Mouse (Mus musculus): ENCODE data around the gene Rab11fip4.

The Rab11fip4 gene

DNA sequence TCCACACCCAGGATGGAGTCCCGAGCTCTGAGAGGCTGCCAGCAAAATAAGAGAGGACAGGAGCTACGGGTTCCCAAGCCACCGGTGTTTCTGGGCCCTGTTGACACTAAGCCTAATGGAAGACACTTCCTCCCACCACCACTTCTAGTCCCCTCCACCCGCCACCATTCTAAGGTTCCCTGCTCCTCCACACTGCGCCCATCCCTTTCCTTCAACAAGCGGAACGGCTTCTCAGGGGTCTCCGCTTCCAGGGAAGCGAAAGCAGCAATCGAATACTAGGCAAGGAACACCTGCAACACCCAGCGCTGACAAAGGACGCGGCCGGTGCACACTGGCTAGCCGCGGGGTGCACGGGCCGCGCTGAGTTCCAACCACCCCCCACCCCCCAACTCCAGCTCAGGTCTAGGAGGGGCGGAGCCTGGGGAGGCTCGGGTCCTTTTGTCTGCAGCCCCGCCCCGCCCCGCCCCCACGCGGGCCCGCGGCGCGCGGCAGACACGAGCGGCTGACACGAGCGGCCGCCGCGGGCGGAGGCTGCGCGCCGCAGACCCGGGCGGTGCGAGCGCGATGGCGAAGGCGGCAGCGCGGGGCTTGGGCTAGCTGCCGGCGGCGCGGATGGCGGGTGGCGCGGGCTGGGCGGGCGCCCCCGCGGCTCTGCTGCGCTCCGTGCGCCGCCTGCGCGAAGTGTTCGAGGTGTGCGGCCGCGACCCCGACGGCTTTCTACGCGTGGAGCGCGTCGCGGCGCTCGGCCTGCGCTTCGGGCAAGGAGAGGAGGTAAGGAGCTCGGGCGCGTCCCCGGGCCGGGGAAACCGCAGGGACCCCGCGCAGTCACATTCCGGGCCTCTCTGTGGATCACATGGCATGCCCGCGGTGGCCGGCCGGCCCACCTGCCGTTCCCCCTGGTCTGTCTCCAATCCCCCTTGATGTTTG, at the start of gene Rab11fip4:
Rab11fip4 (plus strand) TSS at position 549 of the 927 bp plus-strand sequence.
- peak; percentile 22 to 58 for DNase-seq (ENCODE audit: inconsistent age in 2 of 2, low spot score in 1 of 2)

DNA sequence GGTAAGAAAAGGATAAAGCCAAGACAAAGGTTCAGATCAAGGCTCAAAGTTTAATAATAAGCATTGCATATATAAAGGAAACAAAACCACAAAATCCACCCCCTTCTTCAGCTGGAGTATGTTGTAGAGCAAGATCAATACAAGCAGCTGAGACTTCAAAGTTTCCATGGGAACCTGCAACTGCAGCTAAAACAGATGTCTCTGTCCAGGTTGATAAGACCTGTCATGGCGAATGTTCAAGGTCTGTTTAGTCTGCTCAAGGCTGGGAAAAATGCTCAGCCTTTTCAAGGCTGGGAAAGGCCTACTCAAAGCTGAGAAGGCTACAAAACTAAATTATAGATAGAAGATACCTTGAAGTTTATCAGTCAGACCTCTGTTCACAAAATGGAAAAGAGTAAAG, 38.4 kb upstream of the Rab11fip4 start:
- DNase-seq (ENCODE audit: inconsistent age in 2 of 2, low spot score in 1 of 2): peak; percentile 13 to 63

DNA sequence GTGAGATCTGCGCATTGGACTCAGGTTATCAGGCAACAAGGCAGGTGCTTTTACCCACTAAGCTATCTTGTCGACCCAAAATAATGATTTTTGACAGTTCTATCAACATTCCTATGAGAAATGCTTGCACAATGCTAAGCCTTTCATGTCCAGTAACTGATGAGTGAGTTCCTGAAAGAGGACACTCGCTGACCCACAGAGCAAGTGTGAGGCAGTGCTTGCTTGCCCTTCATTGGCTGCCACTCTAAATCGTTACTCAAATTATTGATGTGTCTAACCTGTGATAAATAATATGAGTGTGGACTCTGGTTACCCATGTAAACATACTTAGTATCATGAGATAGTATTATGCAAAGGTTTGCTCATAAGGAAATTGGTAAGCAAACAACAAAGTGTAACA, 30.5 kb upstream of the Rab11fip4 start:
- DNase-seq (ENCODE audit: inconsistent age in 2 of 2, low spot score in 1 of 2): no peak

DNA sequence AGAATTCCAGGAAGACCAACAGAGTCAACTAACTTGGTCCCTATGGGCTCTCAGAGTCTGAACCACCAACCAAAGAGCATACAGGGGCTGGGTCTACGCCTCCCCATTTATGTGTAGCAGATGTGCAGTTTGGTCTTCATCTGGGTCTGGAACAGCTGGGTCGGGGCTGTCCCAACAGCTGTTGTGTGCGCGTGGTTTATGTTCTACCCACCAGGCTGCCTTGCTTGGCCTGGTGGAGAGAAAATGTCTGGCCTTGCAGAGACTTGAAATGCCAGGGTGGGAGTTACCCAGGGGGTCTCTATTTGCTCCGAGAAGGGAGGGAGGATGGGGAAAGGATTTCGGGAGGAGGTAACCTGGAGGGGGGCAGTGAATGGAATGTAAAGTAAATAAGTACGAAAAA, 27.5 kb upstream of the Rab11fip4 start:
- DNase-seq (ENCODE audit: inconsistent age in 2 of 2, low spot score in 1 of 2): no peak

DNA sequence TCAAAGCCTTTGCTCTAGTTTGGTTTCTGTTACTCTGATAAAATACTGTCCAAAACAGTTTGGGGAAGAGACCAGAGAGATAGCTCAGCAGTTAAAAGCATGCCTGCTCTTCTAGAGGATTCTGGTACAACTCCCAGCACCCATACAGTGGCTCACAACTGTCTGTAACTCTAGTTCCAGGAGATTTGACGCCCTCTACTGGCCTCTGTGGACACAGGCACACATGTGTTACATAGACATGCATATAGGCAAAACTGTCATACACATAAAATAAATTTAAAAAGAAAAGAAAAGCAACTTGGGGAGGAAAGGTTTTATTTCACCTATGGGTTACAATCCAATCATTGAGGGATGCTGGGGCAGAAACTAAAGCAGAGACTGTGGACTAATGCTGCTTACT, 24.1 kb upstream of the Rab11fip4 start:
- DNase-seq (ENCODE audit: inconsistent age in 2 of 2, low spot score in 1 of 2): no peak

DNA sequence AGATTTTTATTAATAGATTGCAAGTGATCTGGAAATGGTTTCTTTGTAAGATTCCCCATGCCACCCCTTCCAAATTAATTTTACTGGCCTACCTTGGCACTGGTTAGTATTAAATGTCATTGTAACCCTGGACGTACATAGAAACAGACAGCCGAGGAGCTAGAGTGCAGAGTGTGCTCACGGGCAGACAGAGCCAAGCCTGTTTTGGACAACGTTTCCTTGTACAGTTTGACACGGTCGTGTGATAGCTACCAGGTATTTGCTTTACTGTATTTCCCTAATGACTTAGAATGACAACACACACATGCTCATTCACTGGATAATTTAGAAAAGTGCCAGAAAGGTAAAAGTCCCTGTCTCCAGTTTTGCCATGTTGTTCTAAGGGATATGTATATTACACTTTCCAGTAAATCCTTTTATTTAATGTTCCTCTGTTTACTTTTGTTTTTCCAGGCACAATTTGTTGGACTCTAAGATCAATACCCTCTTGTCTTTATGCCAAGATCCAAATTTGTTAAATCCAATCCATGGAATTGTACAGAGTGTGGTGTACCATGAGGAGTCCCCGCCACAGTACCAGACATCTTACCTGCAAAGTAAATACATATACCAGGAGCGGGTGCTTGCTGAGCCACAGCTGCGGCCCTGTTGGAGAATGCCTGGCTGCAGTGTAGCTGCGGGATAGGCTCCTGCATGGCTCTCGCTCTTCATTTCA, 22.7 kb upstream of the Rab11fip4 start:
- no peak for DNase-seq (ENCODE audit: inconsistent age in 2 of 2, low spot score in 1 of 2)

DNA sequence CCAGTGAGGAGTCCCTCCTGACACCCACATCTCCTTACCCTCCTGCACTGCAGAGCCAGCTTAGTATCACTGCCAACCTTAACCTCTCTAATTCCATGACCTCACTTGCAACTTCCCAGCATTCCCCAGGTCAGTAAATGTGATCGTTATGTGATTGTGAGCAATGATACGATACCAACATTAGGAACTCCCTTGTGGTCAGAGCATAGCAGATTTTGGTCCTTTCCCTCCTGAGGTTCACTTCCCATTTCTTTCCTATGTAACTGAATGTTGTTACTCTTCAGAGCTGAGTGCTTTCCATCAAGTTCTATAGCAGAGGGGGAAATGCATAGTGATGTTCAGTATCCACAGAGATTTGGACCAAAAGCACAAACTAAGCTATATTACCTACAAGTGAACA, 20.7 kb upstream of the Rab11fip4 start:
- no peak for DNase-seq (ENCODE audit: inconsistent age in 2 of 2, low spot score in 1 of 2)

DNA sequence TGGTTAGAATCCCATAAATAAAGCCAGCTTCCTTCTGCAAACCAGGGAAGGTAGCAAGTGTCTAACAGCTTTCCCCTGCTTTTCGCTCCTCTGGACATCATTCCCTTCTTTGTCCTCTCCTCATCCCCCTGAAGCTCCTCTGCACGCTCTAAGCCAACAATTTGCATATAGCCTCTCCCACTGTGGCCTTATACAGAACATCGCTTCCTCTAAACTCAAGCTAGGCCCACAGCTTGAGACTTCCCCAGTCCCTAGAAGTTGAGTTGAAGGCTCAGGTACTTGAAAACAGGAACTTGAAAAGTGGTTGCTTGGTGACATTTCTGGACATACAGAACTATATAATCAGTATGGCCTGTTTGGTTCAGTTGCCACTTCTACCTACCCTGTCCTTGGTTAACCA, 17.2 kb upstream of the Rab11fip4 start:
- no peak for DNase-seq (ENCODE audit: inconsistent age in 2 of 2, low spot score in 1 of 2)

DNA sequence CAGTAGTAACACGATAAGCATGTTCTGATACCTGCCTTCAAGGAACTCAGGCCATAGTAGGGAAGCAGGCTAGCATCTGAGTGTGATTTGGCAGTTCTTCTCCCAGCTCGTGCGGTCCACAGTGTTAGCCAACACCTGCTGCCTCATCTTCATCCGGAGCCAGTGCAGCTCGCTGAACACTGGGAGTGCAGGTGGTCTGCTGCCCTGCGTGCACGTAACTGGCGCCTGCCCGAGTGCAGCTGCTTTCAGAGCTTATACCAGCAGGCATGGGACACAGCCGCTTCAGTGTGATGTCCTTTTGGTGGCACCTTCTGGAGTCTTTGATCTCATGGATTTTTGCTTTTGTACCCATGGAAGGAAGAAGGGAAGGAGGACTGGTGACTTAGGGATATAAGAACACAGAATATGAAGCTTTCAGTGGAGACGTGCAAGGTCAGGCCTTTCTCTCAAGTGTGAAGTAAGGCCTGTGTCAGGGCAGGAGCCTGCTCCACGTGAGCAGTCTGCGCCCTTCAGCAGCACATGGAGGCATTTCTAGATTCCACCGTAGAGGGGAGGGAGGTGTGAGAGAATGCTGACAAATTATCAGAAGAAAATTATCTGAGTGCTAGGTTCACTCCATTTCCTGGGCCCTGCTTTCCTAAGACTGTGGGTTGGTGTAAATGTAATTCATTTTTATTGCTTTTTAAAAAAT, 15.5 kb upstream of the Rab11fip4 start:
- DNase-seq (ENCODE audit: inconsistent age in 2 of 2, low spot score in 1 of 2): no peak

DNA sequence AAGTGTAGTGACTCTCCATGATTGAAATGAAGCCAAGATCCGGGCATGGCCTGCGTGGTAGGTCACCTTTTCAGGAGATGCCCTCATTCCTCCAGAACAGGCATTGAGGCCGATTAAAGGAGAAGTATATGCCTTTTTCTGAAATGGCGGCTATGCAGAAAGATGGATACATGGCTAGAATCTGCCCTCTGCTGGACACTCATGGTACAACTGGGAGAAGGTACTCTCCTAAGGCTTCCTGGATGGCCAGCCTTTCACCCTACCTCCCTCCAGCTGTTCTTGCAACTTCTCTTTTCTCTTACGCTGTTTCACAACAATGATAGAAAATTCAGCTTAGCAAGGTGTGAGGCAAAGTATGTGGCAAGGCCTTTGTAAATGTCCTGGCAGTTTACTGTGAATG, 13.3 kb upstream of the Rab11fip4 start:
- peak; percentile 63 to 91 for DNase-seq (ENCODE audit: inconsistent age in 2 of 2, low spot score in 1 of 2)

DNA sequence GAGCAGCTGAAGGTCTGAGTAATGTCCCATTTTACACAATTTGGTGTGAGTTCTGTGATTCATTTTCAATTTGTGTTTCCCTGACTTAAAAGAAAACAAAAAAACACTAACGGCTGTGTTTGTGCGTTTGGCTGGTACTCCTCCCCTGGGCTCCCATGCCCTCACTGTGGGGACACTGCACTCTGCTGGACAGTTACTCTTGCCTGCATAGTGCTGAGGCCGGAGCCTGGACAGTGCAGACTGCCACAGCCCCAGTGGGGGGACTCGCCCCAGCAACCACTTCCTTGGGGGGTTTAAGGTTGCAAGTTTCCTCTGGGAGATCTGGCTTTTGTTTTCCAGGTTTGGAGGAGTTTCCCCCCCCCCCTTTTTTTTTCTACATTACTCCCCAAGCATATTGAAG, 10.4 kb upstream of the Rab11fip4 start:
- DNase-seq (ENCODE audit: inconsistent age in 2 of 2, low spot score in 1 of 2): no peak

DNA sequence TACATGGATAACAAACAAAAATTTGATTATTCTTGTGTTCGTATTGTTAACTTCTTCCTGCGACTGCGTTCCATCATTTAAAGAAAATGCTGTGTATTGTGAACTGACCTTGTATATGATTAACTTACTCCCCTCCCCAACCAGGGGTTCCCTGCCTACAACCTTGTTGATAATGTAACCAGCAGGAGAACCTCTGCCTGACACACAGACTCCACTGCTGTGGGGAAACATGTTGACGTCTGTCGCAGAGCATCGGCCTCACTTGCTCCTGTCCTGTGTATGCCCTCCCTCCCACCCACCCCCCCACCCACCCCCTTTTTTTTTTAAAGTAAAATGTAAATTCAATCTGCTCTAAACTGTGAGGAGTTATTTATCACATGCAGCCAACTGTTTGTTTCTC, 9.8 kb upstream of the Rab11fip4 start:
- DNase-seq (ENCODE audit: inconsistent age in 2 of 2, low spot score in 1 of 2): no peak

DNA sequence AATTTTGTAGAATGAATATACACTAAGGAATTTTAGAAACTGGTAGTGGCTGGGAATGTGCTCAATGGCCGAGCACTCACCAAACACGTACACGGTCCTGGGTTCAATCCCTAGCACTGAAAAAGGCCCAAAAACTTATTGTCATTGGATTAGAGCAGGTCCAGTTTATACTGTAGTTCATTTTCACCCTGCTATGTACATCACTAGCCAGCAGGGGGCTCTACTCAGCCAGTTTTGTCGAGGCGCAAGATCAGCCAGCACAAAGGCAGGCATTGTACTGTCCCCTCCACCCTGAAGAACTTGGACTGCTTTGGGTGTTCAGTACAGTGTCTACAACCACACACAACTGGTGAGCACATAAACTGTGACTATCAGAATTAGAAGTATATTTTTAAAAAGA, 6.8 kb upstream of the Rab11fip4 start:
- peak; percentile 45 to 82 for DNase-seq (ENCODE audit: inconsistent age in 2 of 2, low spot score in 1 of 2)

DNA sequence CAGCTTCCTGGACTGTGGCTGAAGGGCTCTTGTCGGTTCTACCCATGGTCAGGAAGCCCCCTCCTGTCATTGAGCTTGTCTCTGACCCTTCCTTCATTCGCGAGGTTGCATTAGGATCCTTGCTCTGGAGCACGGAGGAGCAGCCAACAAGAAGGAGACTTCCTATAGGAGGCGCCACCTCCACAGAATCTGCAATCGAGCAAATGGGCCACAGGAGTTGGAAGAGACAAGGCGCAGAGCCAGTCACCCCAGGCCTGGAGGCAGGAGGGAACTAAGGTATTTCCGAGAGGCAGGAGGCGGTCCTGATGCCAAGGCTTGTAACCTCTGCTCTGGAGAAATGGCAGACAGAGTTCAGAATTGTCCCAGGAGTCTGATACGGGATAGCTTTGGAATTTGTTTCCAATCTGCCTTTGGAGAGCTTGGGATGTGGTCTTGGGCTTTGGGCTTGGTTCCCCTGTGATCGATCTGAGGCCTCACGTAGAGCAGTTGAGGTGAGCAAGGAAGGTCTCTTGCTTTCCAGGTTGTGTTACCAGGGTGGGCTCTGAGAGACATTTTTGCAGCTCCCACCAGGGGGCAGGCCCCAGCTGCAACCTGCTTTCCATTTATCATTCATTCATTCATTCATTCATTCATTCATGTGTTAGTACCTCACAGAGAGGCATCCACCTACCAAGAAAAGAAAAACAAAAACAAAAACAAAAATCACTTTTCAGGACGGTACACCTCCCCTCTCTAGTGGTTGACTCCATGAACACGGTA, 1.5 kb upstream of the Rab11fip4 start:
- peak in 1 of 2 experiments; percentile 39 for DNase-seq (ENCODE audit: inconsistent age in 2 of 2, low spot score in 1 of 2)

DNA sequence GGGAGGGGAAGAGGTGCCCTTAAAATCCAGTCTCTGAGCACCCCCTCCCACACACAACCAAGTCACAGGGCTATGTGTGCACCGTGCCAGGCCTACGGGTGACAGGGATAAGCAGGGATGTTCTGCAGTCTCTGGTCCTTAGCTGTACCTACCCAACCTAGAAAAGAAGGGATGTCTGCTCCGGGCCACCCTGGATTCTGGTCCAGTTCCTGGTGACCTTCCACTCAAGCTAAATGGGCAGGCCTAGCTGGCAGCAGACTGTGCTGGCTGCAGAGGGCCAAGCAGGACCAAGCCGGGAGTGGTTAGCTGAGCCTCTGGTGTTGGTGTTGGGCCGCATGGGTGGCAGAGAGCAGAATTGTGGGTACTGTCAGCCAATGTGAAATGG, 571 bp downstream of the Rab11fip4 start:
- peak in 1 of 2 experiments; percentile 38 for DNase-seq (ENCODE audit: inconsistent age in 2 of 2, low spot score in 1 of 2)

DNA sequence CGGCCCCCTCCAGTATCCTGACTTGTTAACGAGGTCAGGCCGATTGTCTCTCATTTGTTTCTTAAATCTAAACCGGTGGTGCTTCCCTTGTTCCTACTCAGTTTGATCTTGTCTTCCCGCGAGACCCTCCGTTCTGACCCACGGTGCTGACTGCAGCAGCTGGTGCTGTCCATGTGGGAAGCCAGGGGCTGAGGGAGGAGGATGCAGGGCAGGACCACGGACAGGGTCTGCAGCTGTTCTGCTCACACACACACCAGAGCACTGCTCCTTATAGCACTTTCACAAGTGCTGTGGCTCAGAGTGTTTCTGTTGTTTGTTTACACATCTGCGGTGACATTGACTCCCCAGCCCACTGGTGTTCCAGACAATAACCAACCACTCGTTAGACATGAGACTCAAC, 2.5 kb downstream of the Rab11fip4 start:
- DNase-seq (ENCODE audit: inconsistent age in 2 of 2, low spot score in 1 of 2): no peak

DNA sequence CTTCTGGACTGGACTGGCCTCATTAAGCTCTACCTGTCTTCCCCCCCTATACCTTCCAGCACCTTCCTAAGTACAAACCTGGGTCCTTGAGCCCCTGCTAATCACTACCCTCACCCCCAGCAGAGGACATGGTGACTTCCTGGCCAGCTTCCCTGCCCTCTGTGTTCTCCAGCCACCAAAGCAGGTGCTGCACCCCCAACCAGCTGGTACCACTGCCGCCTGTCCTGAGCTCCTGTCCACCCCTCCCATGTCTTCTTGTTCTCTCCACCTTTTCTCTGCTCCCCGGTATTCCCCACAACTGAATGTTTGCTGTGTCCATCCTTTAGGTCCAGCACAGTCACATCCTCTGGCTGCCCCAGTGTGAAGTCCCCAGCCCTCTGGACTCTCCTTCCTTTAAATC, 19.4 kb downstream of the Rab11fip4 start:
- DNase-seq (ENCODE audit: inconsistent age in 2 of 2, low spot score in 1 of 2): no peak

DNA sequence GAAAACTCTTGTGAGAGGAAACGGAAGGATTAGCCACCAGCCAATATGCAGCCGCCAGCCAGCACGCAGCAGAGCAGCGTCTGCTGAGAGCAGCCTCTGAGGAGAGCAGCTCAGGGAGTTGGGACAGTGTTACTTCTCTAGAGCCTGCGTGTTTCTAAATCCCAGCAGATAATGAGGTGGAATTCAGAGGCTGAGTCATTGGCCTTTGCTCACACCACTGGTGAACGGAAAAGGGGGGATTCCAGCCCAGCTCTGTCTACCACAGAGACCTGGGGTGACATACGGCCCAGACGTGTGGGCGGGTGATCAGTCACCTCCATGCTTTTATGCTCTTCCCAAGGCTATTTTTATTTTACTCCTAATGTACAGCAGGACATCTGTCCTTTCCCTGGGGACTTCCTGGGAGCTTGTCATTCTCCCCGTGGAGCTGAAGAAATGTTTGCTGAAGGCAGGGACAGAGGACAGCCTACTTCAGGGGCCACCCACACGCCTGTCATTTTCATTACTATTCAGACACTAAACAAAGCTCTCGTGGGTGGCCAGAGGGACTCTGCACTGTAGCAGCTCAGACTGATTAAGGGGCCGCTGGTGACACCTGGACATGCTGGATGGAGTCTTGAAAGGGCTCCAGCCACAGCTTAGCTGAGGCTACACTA, 20.1 kb downstream of the Rab11fip4 start:
- peak in 1 of 2 experiments; percentile 35 for DNase-seq (ENCODE audit: inconsistent age in 2 of 2, low spot score in 1 of 2)

DNA sequence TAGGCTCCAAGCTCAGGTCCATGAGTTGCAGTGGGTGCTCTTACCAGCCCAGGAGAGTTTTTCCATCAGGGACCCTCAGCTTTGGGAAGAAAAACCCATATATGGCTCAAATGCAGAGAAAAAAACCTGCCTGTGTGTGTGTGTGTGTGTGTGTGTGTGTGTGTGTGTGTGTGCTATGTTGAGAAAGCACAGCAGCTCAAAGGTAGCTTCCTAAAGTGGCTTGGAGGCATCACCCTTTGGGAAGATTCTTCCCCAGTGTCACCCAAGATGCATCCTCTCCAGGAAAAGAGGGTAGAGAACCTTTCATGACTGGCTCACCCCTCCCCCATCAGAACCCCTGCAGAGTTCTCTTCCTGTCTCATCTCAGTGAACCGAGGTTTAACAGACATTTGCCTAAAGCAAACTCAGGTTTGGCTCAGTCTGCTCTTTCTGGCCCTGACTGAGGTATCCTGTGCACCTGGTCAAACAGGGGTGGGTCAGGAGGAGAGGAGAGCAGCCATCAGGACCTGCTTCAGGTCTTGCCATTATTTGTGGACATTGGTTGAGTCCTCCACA, 21.1 kb downstream of the Rab11fip4 start:
- no peak for DNase-seq (ENCODE audit: inconsistent age in 2 of 2, low spot score in 1 of 2)

DNA sequence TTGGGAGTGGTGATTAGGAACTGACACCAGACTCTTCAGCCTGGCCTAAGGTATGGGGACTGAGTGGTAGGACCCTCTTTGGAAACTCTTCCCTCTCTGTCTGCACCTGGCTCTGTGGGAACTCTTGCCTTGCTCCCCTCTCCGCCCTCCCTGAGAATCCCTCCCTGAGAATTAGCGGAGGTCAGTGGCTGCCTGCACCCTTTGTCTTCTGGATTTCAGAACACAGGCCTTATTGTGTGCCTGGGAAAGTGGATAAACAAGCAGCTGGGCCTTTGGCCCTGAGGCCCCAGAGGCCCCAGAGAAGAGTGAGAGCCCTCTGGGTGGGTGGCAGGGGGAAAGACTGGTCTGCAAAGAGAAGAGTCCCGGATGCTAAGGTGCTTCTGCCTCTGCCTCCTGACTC, 22.1 kb downstream of the Rab11fip4 start:
- DNase-seq (ENCODE audit: inconsistent age in 2 of 2, low spot score in 1 of 2): no peak
